Mouse (Mus musculus) myocyte (in vitro differentiated cells): ENCODE measurements around the gene Myo10. TPM values are rescaled to one million over a fixed set of nuclear protein-coding genes. Genes with fewer than 3 reads are reported as not detected.

Experiments used
- H3K27me3 ChIP-seq: one replicate; pipeline ENCODE4 v1.6.1; 2011; ENCODE audit not compliant: control insufficient read depth, insufficient read depth, insufficient read length
- H3K36me3 ChIP-seq: one replicate; pipeline ENCODE4 v1.6.1; 2011; ENCODE audit not compliant: control insufficient read depth, insufficient read depth
- H3K4me2 ChIP-seq: one replicate; pipeline ENCODE4 v1.6.1; 2011; ENCODE audit warnings: low read depth, control low read depth
- H3K4me3 ChIP-seq: one replicate; pipeline ENCODE4 v1.5.1; 2011; ENCODE audit warnings: mild to moderate bottlenecking, control low read depth, moderate library complexity
- H3K79me2 ChIP-seq: one replicate; pipeline ENCODE4 v1.6.1; 2011; ENCODE audit not compliant: control insufficient read depth, insufficient read depth
- H3ac ChIP-seq: one replicate; pipeline ENCODE4 v1.6.1; 2011; ENCODE audit not compliant: control insufficient read depth, insufficient read length
- CEBPB ChIP-seq: IDR thresholded peaks from 2 replicates; pipeline ENCODE4 v1.6.1; 2011; ENCODE audit warnings: mild to moderate bottlenecking, moderate library complexity; ENCODE audit not compliant: poor library complexity, insufficient read depth, severe bottlenecking
- E2F4 ChIP-seq: IDR thresholded peaks from one replicate; pipeline ENCODE4 v1.6.1; 2011; ENCODE audit warnings: mild to moderate bottlenecking, control low read depth, moderate library complexity; ENCODE audit not compliant: insufficient read depth
- MAX ChIP-seq: IDR thresholded peaks from one replicate; pipeline ENCODE4 v1.6.1; 2011; ENCODE audit warnings: low read depth, mild to moderate bottlenecking, control low read depth
- MYOD1 ChIP-seq, 3 experiments: IDR thresholded peaks; one replicate each; pipeline ENCODE4 v1.6.1; 2011; ENCODE audit warnings: control low read depth in 2 of 3, low read depth in 2 of 3, mild to moderate bottlenecking in 2 of 3, moderate library complexity in 1 of 3; ENCODE audit not compliant: insufficient read length in 2 of 3, control insufficient read depth in 1 of 3
- MYOG ChIP-seq, 3 experiments: IDR thresholded peaks; one replicate each; pipeline ENCODE4 v1.6.1; 2011; ENCODE audit warnings: control low read depth in 2 of 3, low read depth in 2 of 3, mild to moderate bottlenecking in 2 of 3; ENCODE audit not compliant: insufficient read length in 2 of 3, control insufficient read depth in 1 of 3, insufficient read depth in 1 of 3
- POLR2A ChIP-seq: IDR thresholded peaks from one replicate; pipeline ENCODE4 v1.6.1; 2011; ENCODE audit warnings: low read depth, mild to moderate bottlenecking, control low read depth, moderate library complexity; ENCODE audit not compliant: insufficient read length
- POLR2AphosphoS2 ChIP-seq: IDR thresholded peaks from one replicate; pipeline ENCODE4 v1.6.1; 2011; ENCODE audit warnings: low read depth, control low read depth; ENCODE audit not compliant: insufficient read length
- REST ChIP-seq: IDR thresholded peaks from one replicate; pipeline ENCODE4 v1.6.1; 2011; ENCODE audit warnings: mild to moderate bottlenecking, control low read depth, moderate library complexity; ENCODE audit not compliant: insufficient read depth, insufficient read length
- SRF ChIP-seq: IDR thresholded peaks from one replicate; pipeline ENCODE4 v1.6.1; 2011; ENCODE audit warnings: low read depth; ENCODE audit not compliant: control insufficient read depth, insufficient read length
- TCF12 ChIP-seq: IDR thresholded peaks from one replicate; pipeline ENCODE4 v1.6.1; 2011; ENCODE audit warnings: mild to moderate bottlenecking, control low read depth; ENCODE audit not compliant: poor library complexity, insufficient read depth, severe bottlenecking
- TCF3 ChIP-seq: IDR thresholded peaks from one replicate; pipeline ENCODE4 v1.6.1; 2011; ENCODE audit warnings: low read depth, control low read depth; ENCODE audit not compliant: insufficient read length
- USF1 ChIP-seq: IDR thresholded peaks from one replicate; pipeline ENCODE4 v1.6.1; 2011; ENCODE audit warnings: low read depth, mild to moderate bottlenecking, control low read depth, moderate library complexity
- polyA plus RNA-seq: library from polyadenylated mRNA; unstranded; fragments of >200 nt; fragmentation: generic; extraction: Trizol; gene quantifications from one replicate; pipeline ENCODE4 v1.2.1, GENCODE M21; 2012; ENCODE audit warnings: missing spikeins

Myo10 gene
- polyA plus RNA-seq, 1 experiment = 71.4 TPM

DNA sequence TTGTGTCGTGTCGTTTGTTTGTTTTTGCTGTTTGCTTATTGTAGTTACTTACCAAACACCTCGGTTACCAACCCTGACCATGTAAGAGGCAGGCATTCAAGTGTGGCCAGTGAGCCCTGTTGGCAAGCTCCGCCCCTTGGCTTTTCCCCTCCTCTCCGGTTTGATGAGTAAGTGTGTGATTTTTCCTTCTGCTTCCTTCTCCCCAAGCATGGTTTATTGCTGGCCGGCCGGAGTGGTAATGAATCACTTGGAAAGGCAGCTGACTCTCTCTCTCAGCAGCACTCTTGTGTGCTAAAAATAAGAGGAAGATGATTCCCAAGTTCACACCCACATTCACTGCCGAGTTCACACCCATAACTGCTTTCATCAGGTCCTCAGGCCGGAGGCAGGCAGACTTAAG, 15.4 kb downstream of the Myo10 start:
- TF ChIP-seq MYOG (IDR thresholded peaks at IDR 0.05; ENCODE audit: control insufficient read depth in 1 of 3, insufficient read depth in 1 of 3, insufficient read length in 2 of 3, low read depth in 2 of 3) (peak in 2 of 3 experiments; percentile 54 to 72), REST (no peak), CEBPB (peak; percentile 1; the same call in 1 of the 2 replicates), TCF12 (peak; percentile 78), USF1 (peak; percentile 44), SRF (no peak), MAX (no peak), TCF3 (no peak), MYOD1 (IDR thresholded peaks at IDR 0.05; ENCODE audit: control insufficient read depth in 1 of 3, insufficient read length in 2 of 3, low read depth in 2 of 3) (peak; percentile 77 to 91 (median 89)), POLR2A (peak; percentile 44)
- Histone ChIP-seq H3K4me2 (peak overlapping the region; percentile 81), H3ac (no peak overlapping the region), H3K27me3 (no peaks in the 10 kb centered on the region), H3K36me3 (no peaks in the 10 kb centered on the region), H3K79me2 (peaks cover 96% of the 10 kb centered on the region), H3K4me3 (no peak overlapping the region)

DNA sequence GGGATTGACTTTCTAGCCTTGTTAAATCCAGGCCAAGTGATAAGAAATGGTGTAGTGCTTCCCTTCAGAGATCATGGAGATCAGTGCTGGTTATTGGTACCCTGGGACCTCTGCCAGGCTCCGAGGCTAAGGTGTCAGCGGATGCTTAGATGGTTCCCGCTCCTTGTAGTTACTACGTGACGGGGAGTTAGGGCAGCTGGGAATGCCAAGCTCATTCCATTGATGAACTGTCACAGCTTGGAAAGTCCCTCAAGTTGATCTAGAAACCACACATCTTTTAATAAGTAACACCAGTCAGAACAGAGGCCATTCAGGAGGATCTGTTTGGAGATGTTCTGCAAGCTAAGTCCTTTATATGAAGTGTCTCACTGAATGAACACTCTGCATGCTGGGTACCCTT, 16.9 kb downstream of the Myo10 start:
- Histone ChIP-seq H3K4me2 (peak overlapping the region; percentile 81), H3K4me3 (no peak overlapping the region), H3K79me2 (peaks cover 96% of the 10 kb centered on the region), H3ac (no peak overlapping the region), H3K27me3 (no peaks in the 10 kb centered on the region), H3K36me3 (no peaks in the 10 kb centered on the region)
- TF ChIP-seq TCF3 (peak; percentile 46), POLR2AphosphoS2 (no peak), SRF (no peak), MYOD1 (IDR thresholded peaks at IDR 0.05; ENCODE audit: control insufficient read depth in 1 of 3, insufficient read length in 2 of 3, low read depth in 2 of 3) (peak; percentile 53 to 92 (median 82)), TCF12 (peak; percentile 67), MYOG (IDR thresholded peaks at IDR 0.05; ENCODE audit: control insufficient read depth in 1 of 3, insufficient read depth in 1 of 3, insufficient read length in 2 of 3, low read depth in 2 of 3) (peak in 2 of 3 experiments; percentile 52 to 85)

DNA sequence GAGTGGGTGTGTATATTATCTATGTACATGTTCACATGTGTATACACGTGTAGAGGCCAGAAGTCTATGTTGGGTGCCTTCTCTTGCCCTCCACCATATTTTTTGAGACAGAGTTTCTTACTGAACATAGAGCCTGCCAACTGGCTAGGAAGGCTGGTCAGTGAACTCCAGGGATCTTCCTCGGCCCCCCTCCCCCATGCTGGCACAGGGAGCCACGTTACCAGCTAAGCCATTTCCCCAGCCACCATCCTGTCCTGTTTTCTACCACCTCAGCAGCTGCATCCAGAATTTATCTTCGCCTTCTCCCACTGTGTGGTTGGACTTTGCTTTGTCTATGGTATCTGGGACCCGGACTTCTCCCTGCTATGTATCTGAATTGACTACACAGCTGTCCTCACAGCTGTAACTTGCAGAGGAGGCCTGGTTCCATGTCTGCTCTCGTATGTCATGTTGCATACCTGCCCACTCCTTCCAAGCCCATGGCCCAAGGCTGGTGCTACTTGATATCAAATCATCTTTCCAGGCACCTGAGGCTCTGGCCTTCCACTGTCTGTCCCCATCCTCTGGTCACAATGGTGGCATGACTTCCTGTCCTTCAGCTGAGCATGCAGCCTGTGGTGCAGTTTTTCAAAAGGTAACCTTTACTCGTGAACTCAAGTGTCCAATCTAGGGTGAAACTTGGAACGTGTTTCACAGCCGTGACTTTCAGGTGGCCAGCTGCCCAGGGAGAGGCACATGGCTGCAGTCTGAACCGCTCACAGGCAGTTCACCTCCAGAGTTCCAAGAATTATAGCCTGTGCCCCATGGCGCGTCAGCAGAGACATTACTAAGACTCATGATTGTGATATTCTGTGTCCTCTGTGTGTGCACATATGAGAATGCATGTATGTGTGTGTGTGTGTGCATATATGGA, 18.8 kb downstream of the Myo10 start:
- no peak overlapping the region for H3ac ChIP-seq
- H3K4me3 ChIP-seq = no peak overlapping the region
- H3K79me2 ChIP-seq = peaks cover 91% of the 10 kb centered on the region
- TF ChIP-seq MYOG (IDR thresholded peaks at IDR 0.05; ENCODE audit: control insufficient read depth in 1 of 3, insufficient read depth in 1 of 3, insufficient read length in 2 of 3, low read depth in 2 of 3) = peak in 2 of 3 experiments; percentile 27 to 58
- peak in 2 of 3 experiments; percentile 58 to 59 for TF ChIP-seq MYOD1 (IDR thresholded peaks at IDR 0.05; ENCODE audit: control insufficient read depth in 1 of 3, insufficient read length in 2 of 3, low read depth in 2 of 3)
- no peak for TF ChIP-seq E2F4
- TF ChIP-seq TCF3 = no peak
- TF ChIP-seq POLR2AphosphoS2 = no peak
- peak overlapping the region; percentile 65 for H3K4me2 ChIP-seq
- no peaks in the 10 kb centered on the region for H3K27me3 ChIP-seq
- no peaks in the 10 kb centered on the region for H3K36me3 ChIP-seq

DNA sequence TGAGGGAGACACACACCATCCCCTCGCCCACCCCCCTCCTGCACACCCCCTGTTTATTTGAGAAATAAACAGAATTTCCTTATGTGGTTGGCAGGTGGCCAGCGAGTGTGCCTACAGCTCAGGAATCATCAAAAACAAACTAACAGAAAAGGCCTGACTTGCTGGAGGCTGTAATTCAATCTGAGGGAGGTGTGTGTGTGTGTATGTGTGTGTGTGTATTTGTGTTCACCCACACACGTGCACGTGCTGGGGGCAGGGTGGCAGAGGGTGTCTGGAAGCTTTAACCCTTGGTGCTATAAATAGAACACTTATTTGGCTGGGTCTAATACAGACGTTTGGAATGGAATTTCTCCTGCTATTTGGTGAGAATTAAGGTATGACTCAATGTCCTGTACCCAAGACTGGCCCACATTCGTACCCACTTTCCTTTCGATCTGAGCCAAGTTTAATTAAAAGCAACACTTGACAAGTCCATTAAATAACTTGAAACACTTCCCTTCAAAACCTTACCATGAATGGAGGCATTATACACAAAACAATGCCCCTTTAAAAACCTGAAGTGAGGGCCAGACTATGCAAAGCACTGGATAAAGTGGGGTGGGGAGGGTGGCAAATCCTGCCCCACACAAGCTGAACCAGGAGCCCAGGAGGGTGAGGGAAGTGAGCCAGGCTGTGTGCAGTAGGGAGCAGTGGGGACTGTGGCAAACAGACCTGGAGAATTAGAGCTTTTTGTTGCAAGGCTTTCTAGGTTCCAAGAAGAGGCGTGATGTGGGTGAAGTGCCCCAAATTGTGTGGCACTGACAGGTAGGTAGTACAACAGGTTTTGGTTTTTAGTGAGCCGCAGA, 20.1 kb downstream of the Myo10 start:
- TF ChIP-seq SRF = no peak
- peak; percentile 15 for TF ChIP-seq POLR2A
- TF ChIP-seq USF1 = peak; percentile 62
- no peak for TF ChIP-seq TCF3
- peak; percentile 65 for TF ChIP-seq TCF12
- TF ChIP-seq REST = no peak
- TF ChIP-seq MYOD1 (IDR thresholded peaks at IDR 0.05; ENCODE audit: control insufficient read depth in 1 of 3, insufficient read length in 2 of 3, low read depth in 2 of 3) = peak in 2 of 3 experiments; percentile 53 to 72
- TF ChIP-seq MYOG (IDR thresholded peaks at IDR 0.05; ENCODE audit: control insufficient read depth in 1 of 3, insufficient read depth in 1 of 3, insufficient read length in 2 of 3, low read depth in 2 of 3) = peak in 2 of 3 experiments; percentile 29 to 81
- peak; percentile 77 for TF ChIP-seq MAX
- Histone ChIP-seq H3K4me3 (no peak overlapping the region), H3K27me3 (no peaks in the 10 kb centered on the region), H3ac (no peak overlapping the region), H3K4me2 (peak overlapping the region; percentile 65), H3K79me2 (peaks cover 91% of the 10 kb centered on the region), H3K36me3 (no peaks in the 10 kb centered on the region)

DNA sequence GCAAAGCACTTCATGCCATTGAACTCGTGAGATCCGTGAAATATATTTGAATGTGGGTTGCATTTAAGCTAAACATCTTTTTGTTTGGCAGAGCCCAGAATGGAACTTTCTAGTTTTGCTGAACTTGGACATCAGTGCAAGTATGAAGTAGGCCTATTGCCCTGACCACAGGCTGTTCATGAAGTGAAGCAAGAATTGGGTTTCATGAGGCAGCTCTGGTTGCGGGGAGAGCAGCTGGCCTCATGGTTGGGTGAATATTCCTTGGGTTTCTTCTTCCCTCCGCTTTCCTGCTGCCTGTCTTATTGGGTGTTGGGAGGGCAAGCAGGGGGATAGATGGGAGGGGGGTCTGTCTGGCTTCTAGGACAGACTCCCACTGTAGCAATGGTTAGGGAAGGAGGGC, 23.5 kb downstream of the Myo10 start:
- H3K79me2 ChIP-seq = peaks cover 94% of the 10 kb centered on the region
- H3K4me3 ChIP-seq = no peak overlapping the region
- no peaks in the 10 kb centered on the region for H3K36me3 ChIP-seq
- peak overlapping the region; percentile 68 for H3K4me2 ChIP-seq
- no peaks in the 10 kb centered on the region for H3K27me3 ChIP-seq
- H3ac ChIP-seq = no peak overlapping the region
- TF ChIP-seq MAX = no peak
- TF ChIP-seq CEBPB = peak; percentile 87
- TF ChIP-seq MYOD1 (IDR thresholded peaks at IDR 0.05; ENCODE audit: control insufficient read depth in 1 of 3, insufficient read length in 2 of 3, low read depth in 2 of 3) = peak in 2 of 3 experiments; percentile 83 to 89
- TF ChIP-seq TCF12 = peak; percentile 38
- peak; percentile 19 to 91 (median 72) for TF ChIP-seq MYOG (IDR thresholded peaks at IDR 0.05; ENCODE audit: control insufficient read depth in 1 of 3, insufficient read depth in 1 of 3, insufficient read length in 2 of 3, low read depth in 2 of 3)
- TF ChIP-seq E2F4 = no peak
